Mouse (Mus musculus) ES-Bruce4 (cell line): Measurements from ENCODE around the gene Sh3d21.

Source experiments
- CTCF ChIP-seq: IDR thresholded peaks from one replicate; pipeline ENCODE4 v1.8.1; 2011; ENCODE audit warnings: low read depth, low read length
- EP300 ChIP-seq: IDR thresholded peaks from 2 replicates; pipeline ENCODE4 v1.6.1; 2011; ENCODE audit warnings: low read depth, low read length; ENCODE audit not compliant: insufficient read depth
- POLR2A ChIP-seq: IDR thresholded peaks from one replicate; pipeline ENCODE4 v1.8.1; 2011; ENCODE audit warnings: low read length; ENCODE audit not compliant: insufficient read depth

GRCm38 (mm10) chr4:126110374-126111152 is 52.7 kb downstream of the Sh3d21 start:
- no peak for TF ChIP-seq CTCF
- TF ChIP-seq POLR2A: no peak
- no peak for TF ChIP-seq EP300
